In the genomic region with DNA sequence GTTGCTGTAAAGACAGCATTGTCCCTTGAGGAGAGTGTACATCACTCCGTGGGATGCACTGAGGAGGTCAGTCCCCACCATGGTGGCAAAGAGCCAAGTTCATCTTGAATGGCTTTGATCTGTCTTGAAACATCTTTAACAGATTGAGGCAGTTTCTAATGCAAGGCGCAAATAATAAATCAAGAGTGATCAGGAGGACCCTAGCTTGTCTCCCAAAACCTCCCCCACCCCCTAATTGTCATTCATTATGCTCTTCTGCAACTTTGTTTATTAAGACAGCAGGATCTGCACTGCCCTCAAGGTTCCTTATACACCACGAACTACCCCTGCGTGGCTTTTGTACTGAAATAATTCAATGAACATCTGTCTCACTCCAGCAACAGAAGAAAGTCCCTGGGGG, we compare ENCODE assay signal across 8 mouse cellular contexts. TPM values are rescaled to one million over a fixed set of nuclear protein-coding genes. Genes with fewer than 3 reads are reported as not detected.
DNase-seq lines count a peak whose midpoint lies in the region; ATAC-seq and TF ChIP-seq lines count a peak whose summit lies in the region.

TSS of gene Cbr1 (plus strand) at position 301 of the 400 bp plus-strand sequence.

- no peak for TF ChIP-seq CTCF in liver, embryonic 14.5 days (IDR thresholded peaks at IDR 0.05; ENCODE audit: low read depth)

- peaks cover 5% of the 10 kb centered on the region; the same call in 1 of the 2 replicates for H3K36me3 ChIP-seq in kidney, embryonic 16.5 days (ENCODE audit: insufficient read depth, low read length)
- H3K36me3 ChIP-seq in forebrain, embryonic 16.5 days (ENCODE audit: control insufficient read depth, insufficient read depth), result no peaks in the 10 kb centered on the region
- H3K36me3 ChIP-seq in hindbrain, embryonic 12.5 days, result peaks cover 8% of the 10 kb centered on the region; the same call in 1 of the 2 replicates
- no peaks in the 10 kb centered on the region for H3K36me3 ChIP-seq in liver, embryonic 14.5 days (replicated peaks; ENCODE audit: control insufficient read depth, insufficient read depth, low read depth)

- no peak for DNase-seq in kidney, postnatal 14 days
- peak; percentile 19 for DNase-seq in MN1 (ENCODE audit: low spot score)
- no peak for DNase-seq in liver, embryonic 14.5 days (ENCODE audit: low read depth in 3 of 3, low spot score in 3 of 3)
- DNase-seq in natural killer cell, adult 2 months (ENCODE audit: low spot score in 2 of 2), result no peak
- DNase-seq in urinary bladder, postnatal 4 days (ENCODE audit: low spot score in 2 of 2), result no peak

- WGBS in kidney, embryonic 16.5 days, result 67% methylated on average over 4 of the region's 4 CpGs
- WGBS in forebrain, embryonic 16.5 days, result 66% methylated on average over 4 of the region's 4 CpGs
- WGBS in hindbrain, embryonic 12.5 days, result 63% methylated on average over 4 of the region's 4 CpGs
- 70% methylated on average over 4 of the region's 4 CpGs for WGBS in liver, embryonic 14.5 days (ENCODE audit: insufficient replicate concordance)

- H3K9ac ChIP-seq in kidney, embryonic 16.5 days (replicated peaks; ENCODE audit: low read length), result peak within 1 kb of the TSS; percentile 87
- H3K9ac ChIP-seq in forebrain, embryonic 16.5 days (replicated peaks; ENCODE audit: low read depth, low read length), result peak within 1 kb of the TSS; percentile 71
- H3K9ac ChIP-seq in hindbrain, embryonic 12.5 days, result peak within 1 kb of the TSS; percentile 70; the same call in 1 of the 2 replicates
- peak within 1 kb of the TSS; percentile 75 for H3K9ac ChIP-seq in liver, embryonic 14.5 days (replicated peaks)

- no peak for TF ChIP-seq EP300 in liver, embryonic 14.5 days (IDR thresholded peaks at IDR 0.05; ENCODE audit: low read depth)

- no peak for ATAC-seq in kidney, embryonic 16.5 days (ENCODE audit: low FRiP score, low TSS enrichment)
- ATAC-seq in forebrain, embryonic 16.5 days, result no peak
- no peak for ATAC-seq in hindbrain, embryonic 12.5 days (ENCODE audit: low FRiP score)
- ATAC-seq in liver, embryonic 14.5 days (ENCODE audit: insufficient read depth), result no peak

- H3K27me3 ChIP-seq in kidney, embryonic 16.5 days (ENCODE audit: insufficient read depth, low read length), result 0 out of 2 replicates have a peak, but pooled peaks cover 2% of the 10 kb centered on the region
- no peaks in the 10 kb centered on the region for H3K27me3 ChIP-seq in forebrain, embryonic 16.5 days (replicated peaks; ENCODE audit: control insufficient read depth, insufficient read depth, low read length)
- H3K27me3 ChIP-seq in hindbrain, embryonic 12.5 days, result no peaks in the 10 kb centered on the region; the same call in 1 of the 2 replicates
- H3K27me3 ChIP-seq in liver, embryonic 14.5 days (ENCODE audit: control insufficient read depth, insufficient read depth, low read length), result no peaks in the 10 kb centered on the region; the same call in 1 of the 2 replicates

- no peak within 1 kb of the TSS for H3K27ac ChIP-seq in kidney, embryonic 16.5 days (ENCODE audit: low read length)
- H3K27ac ChIP-seq in forebrain, embryonic 16.5 days (ENCODE audit: low read length), result peak within 1 kb of the TSS; percentile 92
- peak within 1 kb of the TSS; percentile 92; the same call in 1 of the 2 replicates for H3K27ac ChIP-seq in hindbrain, embryonic 12.5 days
- H3K27ac ChIP-seq in liver, embryonic 14.5 days, result no peak within 1 kb of the TSS

- peaks cover 16% of the 10 kb centered on the region for H3K4me1 ChIP-seq in kidney, embryonic 16.5 days (ENCODE audit: insufficient read depth, low read length)
- peaks cover 21% of the 10 kb centered on the region for H3K4me1 ChIP-seq in forebrain, embryonic 16.5 days (replicated peaks; ENCODE audit: control insufficient read depth, insufficient read depth, low read length)
- H3K4me1 ChIP-seq in hindbrain, embryonic 12.5 days, result peaks cover 26% of the 10 kb centered on the region
- H3K4me1 ChIP-seq in liver, embryonic 14.5 days (replicated peaks; ENCODE audit: control insufficient read depth in 2 of 2, insufficient read depth in 2 of 2, low read length in 1 of 2), result peaks cover 6 to 14% of the 10 kb centered on the region in 2 experiments

- H3K4me3 ChIP-seq in kidney, embryonic 16.5 days (ENCODE audit: low read length), result peak within 1 kb of the TSS; percentile 72
- H3K4me3 ChIP-seq in forebrain, embryonic 16.5 days (replicated peaks; ENCODE audit: low read length), result peak within 1 kb of the TSS; percentile 56
- H3K4me3 ChIP-seq in hindbrain, embryonic 12.5 days, result peak within 1 kb of the TSS; percentile 53
- peak within 1 kb of the TSS; percentile 69 to 83; a peak in 3 of 4 replicates for H3K4me3 ChIP-seq in liver, embryonic 14.5 days (ENCODE audit: insufficient read depth in 1 of 2, low read depth in 2 of 2, low read length in 2 of 2)

- peak within 1 kb of the TSS; percentile 93 for H3K4me2 ChIP-seq in kidney, embryonic 16.5 days (replicated peaks; ENCODE audit: low read depth, low read length)
- peak within 1 kb of the TSS; percentile 99 for H3K4me2 ChIP-seq in forebrain, embryonic 16.5 days (ENCODE audit: low read length)
- H3K4me2 ChIP-seq in hindbrain, embryonic 12.5 days (replicated peaks), result peak within 1 kb of the TSS; percentile 81
- H3K4me2 ChIP-seq in liver, embryonic 14.5 days (ENCODE audit: low read depth), result peak within 1 kb of the TSS; percentile 97

- no peaks in the 10 kb centered on the region for H3K9me3 ChIP-seq in kidney, embryonic 16.5 days (ENCODE audit: low read length)
- no peaks in the 10 kb centered on the region for H3K9me3 ChIP-seq in forebrain, embryonic 16.5 days (ENCODE audit: control insufficient read depth, low read length)
- no peaks in the 10 kb centered on the region for H3K9me3 ChIP-seq in hindbrain, embryonic 12.5 days (replicated peaks)
- no peaks in the 10 kb centered on the region for H3K9me3 ChIP-seq in liver, embryonic 14.5 days (ENCODE audit: control insufficient read depth, low read length)

RNA-seq across cellular contexts. Expression of gene Cbr1, which starts in this region (rescaled TPM):
- 174 and 188 TPM in 2 replicates for polyA plus RNA-seq in kidney, embryonic 16.5 days (2015; fragmentation: Nextera tagmentation; extraction: Ambion mirVana)
- polyA plus RNA-seq in forebrain, embryonic 16.5 days (2015; fragmentation: Nextera tagmentation; extraction: Ambion mirVana), result 137 TPM in 2 replicates
- polyA plus RNA-seq in hindbrain, embryonic 12.5 days (2016; fragmentation: Nextera tagmentation; extraction: Ambion mirVana), result 122 and 125 TPM in 2 replicates
- 15.0 and 19.3 TPM in 2 replicates for polyA plus RNA-seq in liver, embryonic 14.5 days (2012; rRNA removed)
- polyA plus RNA-seq in liver, embryonic 14.5 days (2014; fragmentation: Nextera tagmentation; extraction: Ambion mirVana), result 15.2 and 16.9 TPM in 2 replicates

Comparison
In these comparisons a context has a peak if more than half of its experiments do, and no peak if none do; other contexts are left out.
1. H3K27ac ChIP-seq: peak in forebrain, embryonic 16.5 days (single experiment) and hindbrain, embryonic 12.5 days (single experiment); none in kidney, embryonic 16.5 days (single experiment) and liver, embryonic 14.5 days (single experiment).
2. Peak in every context shown above with its lines, with median percentiles within 50 percentile points of each other: H3K4me2 ChIP-seq, H3K4me3 ChIP-seq and H3K9ac ChIP-seq.